Mouse (Mus musculus) liver, embryonic 14.5 days (tissue): ENCODE data around the gene Tat.

Experiments used
- CTCF ChIP-seq: IDR thresholded peaks from 2 replicates; pipeline ENCODE4 v1.5.1; 2016; ENCODE audit warnings: antibody characterized with exemption, low read depth, control low read depth
- EP300 ChIP-seq: IDR thresholded peaks from 2 replicates; pipeline ENCODE4 v1.6.1; 2016; ENCODE audit warnings: antibody characterized with exemption, low read depth

- TF ChIP-seq CTCF (no peak), EP300 (no peak)
These were observed 31.8 kb downstream of the Tat start for GRCm38 (mm10) chr8:110022081-110022480.
